Mouse (Mus musculus) erythroblast, embryonic 14.5 days (primary cell): ENCODE data around the gene Gm12248. TPM values are rescaled to one million over a fixed set of nuclear protein-coding genes. Genes with fewer than 3 reads are reported as not detected.

Experiments
- H3K27me3 ChIP-seq: 2 replicates; pipeline ENCODE4 v1.6.1; 2012; ENCODE audit warnings: inconsistent platforms; ENCODE audit not compliant: control insufficient read depth
- H3K36me3 ChIP-seq: 2 replicates; pipeline ENCODE4 v1.6.1; 2012; ENCODE audit warnings: mild to moderate bottlenecking, inconsistent platforms; ENCODE audit not compliant: control insufficient read depth
- H3K4me1 ChIP-seq: 2 replicates; pipeline ENCODE4 v1.6.1; 2012; ENCODE audit warnings: inconsistent platforms; ENCODE audit not compliant: control insufficient read depth
- H3K4me3 ChIP-seq: replicated peaks from 2 replicates; pipeline ENCODE3; 2012; ENCODE audit warnings: moderate library complexity, mild to moderate bottlenecking, inconsistent platforms
- H3K9me3 ChIP-seq: 2 replicates; pipeline ENCODE4 v1.6.1; 2012; ENCODE audit warnings: low read length, inconsistent platforms, mixed read lengths; ENCODE audit not compliant: control insufficient read depth
- GATA1 ChIP-seq: IDR thresholded peaks from 2 replicates; pipeline ENCODE4 v1.6.1; 2012; ENCODE audit warnings: low read length, inconsistent platforms, mixed read lengths
- TAL1 ChIP-seq: IDR thresholded peaks from 3 replicates; pipeline ENCODE4 v1.6.1; 2012; ENCODE audit warnings: low read length, inconsistent platforms, mixed read lengths
- polyA plus RNA-seq: library from polyadenylated mRNA; stranded (reverse); fragments of >175 nt; gene quantifications from 2 replicates; pipeline ENCODE4 v1.2.3, GENCODE M21; 2012

Gene Gm12248
- polyA plus RNA-seq, 1 experiment: not detected

- Histone ChIP-seq H3K4me1 (peaks cover 91% of the 10 kb centered on the region), H3K9me3 (no peaks in the 10 kb centered on the region)
Measured at GRCm38 (mm10) chr11:58014604-58015003, 78.3 kb downstream of the Gm12248 start.

More at GRCm38 (mm10) chr11:58014604-58015003, 78.3 kb downstream of the Gm12248 start:
- no peak overlapping the region for H3K4me3 ChIP-seq
- no peaks in the 10 kb centered on the region for H3K27me3 ChIP-seq
- TF ChIP-seq GATA1 (no peak), TAL1 (no peak)
- peaks cover 62% of the 10 kb centered on the region for H3K36me3 ChIP-seq

Other genes starting within 250 kb of the Gm12248 start
- gene Larp1, start 84.1 kb downstream of the Gm12248 start, polyA plus RNA-seq: 31.7 and 32.8 TPM in 2 replicates
- 0.36 and 0.37 TPM in 2 replicates for gene Cnot8, start 11.0 kb upstream of the Gm12248 start, polyA plus RNA-seq
- gene Gemin5, start 75.4 kb upstream of the Gm12248 start, polyA plus RNA-seq: 0.22 and 0.29 TPM in 2 replicates
- gene Mrpl22, start 78.5 kb upstream of the Gm12248 start, polyA plus RNA-seq: 2.0 and 2.9 TPM in 2 replicates
- gene Igtp, start 106.4 kb upstream of the Gm12248 start, polyA plus RNA-seq: 2.2 and 2.7 TPM in 2 replicates
- 0.61 and 0.98 TPM in 2 replicates for gene Irgm2, start 106.5 kb upstream of the Gm12248 start, polyA plus RNA-seq
- gene 4930438A08Rik, start 181.7 kb upstream of the Gm12248 start, polyA plus RNA-seq: not detected in 2 replicates
- gene Zfp692, start 213.9 kb upstream of the Gm12248 start, polyA plus RNA-seq: 1.1 and 1.6 TPM in 2 replicates
- gene Zfp672, start 237.2 kb upstream of the Gm12248 start, polyA plus RNA-seq: 1.8 and 2.6 TPM in 2 replicates
- gene Sh3bp5l, start 237.6 kb upstream of the Gm12248 start, polyA plus RNA-seq: 3.4 and 5.6 TPM in 2 replicates